Mouse (Mus musculus): ENCODE measurements at regions not wholly inside any gene's neighbourhood (a gene's known extent, or its start where the extent isn't known, plus 50 kb on each side); places are given as distances from the start of the nearest gene placed in this dataset.

- Histone ChIP-seq H3K36me3 (ENCODE audit: insufficient read depth, low read length) (no peaks in the 10 kb centered on the region), H3K9ac (ENCODE audit: low read depth, low read length) (no peak overlapping the region), H3K27ac (no peak overlapping the region), H3K9me3 (replicated peaks; ENCODE audit: low read length) (no peaks in the 10 kb centered on the region), H3K27me3 (ENCODE audit: insufficient read depth, low read length) (no peaks in the 10 kb centered on the region), H3K4me2 (ENCODE audit: low read length) (no peak overlapping the region), H3K4me1 (replicated peaks; ENCODE audit: insufficient read depth, low read length) (no peaks in the 10 kb centered on the region), H3K4me3 (replicated peaks; ENCODE audit: low read depth, low read length) (no peak overlapping the region)
- WGBS = 71% methylated on average over 1 of the region's 1 CpGs
- DNase-seq (ENCODE audit: low spot score) = no peak
- ATAC-seq (replicated peaks; ENCODE audit: low FRiP score, low read depth) = no peak
- no peak for TF ChIP-seq CTCF (IDR thresholded peaks at IDR 0.05; ENCODE audit: low read depth)
Measured at GRCm38 (mm10) chr1:83723096-83723495, 315.1 kb upstream of the Sphkap start.

DNA sequence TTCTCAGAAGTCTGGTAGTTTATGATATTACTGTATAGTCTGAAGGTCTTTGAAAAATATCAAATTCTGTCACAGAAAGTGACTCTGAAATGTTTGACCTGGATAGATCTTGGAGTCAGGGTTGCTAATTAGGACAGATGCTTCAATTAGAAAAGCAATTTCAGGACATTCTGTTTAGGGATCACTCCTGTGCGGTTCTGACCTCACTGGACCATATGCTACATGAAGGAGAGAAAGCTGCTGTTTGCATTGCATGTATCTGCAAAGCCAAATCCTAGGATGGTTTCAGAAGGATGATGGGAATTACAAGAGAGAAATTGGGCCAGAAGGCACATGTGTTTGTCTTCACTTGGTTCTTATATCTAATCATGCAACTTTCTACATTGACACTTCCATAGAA, 312.2 kb upstream of the Sphkap start:
- Histone ChIP-seq H3K4me3 (replicated peaks; ENCODE audit: low read depth, low read length) (no peak overlapping the region), H3K27ac (no peak overlapping the region), H3K27me3 (ENCODE audit: insufficient read depth, low read length) (no peaks in the 10 kb centered on the region), H3K4me1 (replicated peaks; ENCODE audit: insufficient read depth, low read length) (no peaks in the 10 kb centered on the region), H3K9ac (ENCODE audit: low read depth, low read length) (no peak overlapping the region), H3K9me3 (replicated peaks; ENCODE audit: low read length) (no peaks in the 10 kb centered on the region), H3K4me2 (ENCODE audit: low read length) (no peak overlapping the region), H3K36me3 (ENCODE audit: insufficient read depth, low read length) (no peaks in the 10 kb centered on the region)
- DNase-seq (ENCODE audit: low spot score) (no peak), ATAC-seq (replicated peaks; ENCODE audit: low FRiP score, low read depth) (no peak)
- WGBS = 91% methylated on average over 1 of the region's 1 CpGs
- no peak for TF ChIP-seq CTCF (IDR thresholded peaks at IDR 0.05; ENCODE audit: low read depth)

- no peak for ATAC-seq (replicated peaks; ENCODE audit: low FRiP score, low read depth)
Measured at GRCm38 (mm10) chr1:83717056-83717455, 309.1 kb upstream of the Sphkap start.

GRCm38 (mm10) chr1:83701696-83702404, 293.9 kb upstream of the Sphkap start:
- 69% methylated on average over 6 of the region's 6 CpGs for WGBS

More at GRCm38 (mm10) chr1:83717056-83717455, 309.1 kb upstream of the Sphkap start:
- Histone ChIP-seq H3K4me3 (replicated peaks; ENCODE audit: low read depth, low read length) (no peak overlapping the region), H3K4me1 (replicated peaks; ENCODE audit: insufficient read depth, low read length) (no peaks in the 10 kb centered on the region), H3K4me2 (ENCODE audit: low read length) (no peak overlapping the region), H3K9ac (ENCODE audit: low read depth, low read length) (no peak overlapping the region), H3K27ac (no peak overlapping the region), H3K27me3 (ENCODE audit: insufficient read depth, low read length) (no peaks in the 10 kb centered on the region), H3K36me3 (ENCODE audit: insufficient read depth, low read length) (no peaks in the 10 kb centered on the region), H3K9me3 (replicated peaks; ENCODE audit: low read length) (no peaks in the 10 kb centered on the region)
- peak; percentile 82 for TF ChIP-seq CTCF (IDR thresholded peaks at IDR 0.05; ENCODE audit: low read depth)
- 0% methylated on average over 1 of the region's 1 CpGs for WGBS
- DNase-seq (ENCODE audit: low spot score) = peak; percentile 79

DNA sequence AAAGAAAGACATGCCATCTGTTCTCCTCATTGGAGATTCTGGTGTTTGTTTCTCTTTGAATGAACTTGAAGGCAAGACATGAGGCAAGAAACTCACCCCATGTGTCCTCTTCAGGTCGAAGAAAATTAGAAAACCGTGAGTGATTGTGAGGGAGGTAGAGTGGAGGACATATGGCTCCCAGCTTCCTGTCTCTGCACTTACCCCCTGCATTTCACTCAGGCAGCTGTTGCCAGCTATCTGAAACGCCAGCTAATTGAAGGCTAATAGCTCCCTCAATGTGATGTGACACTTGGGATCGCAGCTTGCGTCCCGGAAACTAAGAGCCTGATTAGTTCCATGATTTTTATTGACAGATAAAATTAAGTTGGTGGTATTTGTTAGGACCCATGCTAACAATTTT, 289.4 kb upstream of the Sphkap start:
- Histone ChIP-seq H3K4me2 (ENCODE audit: low read length) (no peak overlapping the region), H3K9ac (ENCODE audit: low read depth, low read length) (no peak overlapping the region), H3K27ac (no peak overlapping the region), H3K4me3 (replicated peaks; ENCODE audit: low read depth, low read length) (no peak overlapping the region), H3K9me3 (replicated peaks; ENCODE audit: low read length) (no peaks in the 10 kb centered on the region), H3K4me1 (replicated peaks; ENCODE audit: insufficient read depth, low read length) (no peaks in the 10 kb centered on the region), H3K27me3 (ENCODE audit: insufficient read depth, low read length) (no peaks in the 10 kb centered on the region), H3K36me3 (ENCODE audit: insufficient read depth, low read length) (no peaks in the 10 kb centered on the region)
- ATAC-seq (replicated peaks; ENCODE audit: low FRiP score, low read depth) = no peak
- no peak for TF ChIP-seq CTCF (IDR thresholded peaks at IDR 0.05; ENCODE audit: low read depth)
- no peak for DNase-seq (ENCODE audit: low spot score)
- WGBS = 22% methylated on average over 6 of the region's 6 CpGs

More at GRCm38 (mm10) chr1:83701696-83702404, 293.9 kb upstream of the Sphkap start:
- ATAC-seq (replicated peaks; ENCODE audit: low FRiP score, low read depth) (no peak), DNase-seq (ENCODE audit: low spot score) (no peak)
- Histone ChIP-seq H3K27me3 (ENCODE audit: insufficient read depth, low read length) (no peaks in the 10 kb centered on the region), H3K9ac (ENCODE audit: low read depth, low read length) (no peak overlapping the region), H3K4me1 (replicated peaks; ENCODE audit: insufficient read depth, low read length) (no peaks in the 10 kb centered on the region), H3K4me3 (replicated peaks; ENCODE audit: low read depth, low read length) (no peak overlapping the region), H3K27ac (no peak overlapping the region), H3K4me2 (ENCODE audit: low read length) (no peak overlapping the region), H3K9me3 (replicated peaks; ENCODE audit: low read length) (no peaks in the 10 kb centered on the region), H3K36me3 (ENCODE audit: insufficient read depth, low read length) (no peaks in the 10 kb centered on the region)
- TF ChIP-seq CTCF (IDR thresholded peaks at IDR 0.05; ENCODE audit: low read depth) = no peak

GRCm38 (mm10) chr1:83685221-83685620, 277.2 kb upstream of the Sphkap start:
- ATAC-seq (replicated peaks; ENCODE audit: low FRiP score, low read depth) = no peak
- Histone ChIP-seq H3K9ac (ENCODE audit: low read depth, low read length) (no peak overlapping the region), H3K4me1 (replicated peaks; ENCODE audit: insufficient read depth, low read length) (no peaks in the 10 kb centered on the region), H3K4me3 (replicated peaks; ENCODE audit: low read depth, low read length) (no peak overlapping the region), H3K9me3 (replicated peaks; ENCODE audit: low read length) (no peaks in the 10 kb centered on the region), H3K27ac (no peak overlapping the region), H3K36me3 (ENCODE audit: insufficient read depth, low read length) (no peaks in the 10 kb centered on the region), H3K27me3 (ENCODE audit: insufficient read depth, low read length) (no peaks in the 10 kb centered on the region), H3K4me2 (ENCODE audit: low read length) (no peak overlapping the region)
- TF ChIP-seq CTCF (IDR thresholded peaks at IDR 0.05; ENCODE audit: low read depth) = no peak
- DNase-seq (ENCODE audit: low spot score) = no peak
- 78% methylated on average over 3 of the region's 3 CpGs for WGBS

DNA sequence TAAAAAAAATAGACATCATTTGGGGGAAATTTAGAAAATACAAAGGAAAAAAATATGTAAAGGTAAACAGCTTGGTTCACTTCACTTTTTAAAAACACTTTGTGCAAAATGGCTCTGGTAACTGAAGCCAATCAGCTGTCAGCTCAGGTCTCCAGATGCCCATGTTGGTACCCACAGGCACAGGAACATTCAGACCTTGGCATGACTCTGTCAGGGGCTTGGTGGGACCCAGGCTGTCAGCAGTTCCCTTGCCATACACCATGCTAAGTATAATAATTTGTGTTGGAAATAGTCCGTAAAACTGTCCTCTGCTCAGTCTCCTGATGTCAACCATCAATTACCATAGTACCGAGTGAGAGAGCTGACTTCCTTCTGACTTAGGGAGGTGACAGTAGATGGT, 257.3 kb upstream of the Sphkap start:
- Histone ChIP-seq H3K27ac (no peak overlapping the region), H3K9me3 (replicated peaks; ENCODE audit: low read length) (no peaks in the 10 kb centered on the region), H3K4me3 (replicated peaks; ENCODE audit: low read depth, low read length) (no peak overlapping the region), H3K4me1 (replicated peaks; ENCODE audit: insufficient read depth, low read length) (no peaks in the 10 kb centered on the region), H3K4me2 (ENCODE audit: low read length) (no peak overlapping the region), H3K27me3 (ENCODE audit: insufficient read depth, low read length) (no peaks in the 10 kb centered on the region), H3K36me3 (ENCODE audit: insufficient read depth, low read length) (no peaks in the 10 kb centered on the region), H3K9ac (ENCODE audit: low read depth, low read length) (no peak overlapping the region)
- ATAC-seq (replicated peaks; ENCODE audit: low FRiP score, low read depth) = no peak
- WGBS = 82% methylated on average over 2 of the region's 2 CpGs
- no peak for DNase-seq (ENCODE audit: low spot score)
- TF ChIP-seq CTCF (IDR thresholded peaks at IDR 0.05; ENCODE audit: low read depth) = no peak

Data from kidney, postnatal 0 days (tissue).